Mouse (Mus musculus): ENCODE data around the gene Cand2.

Cand2 gene

GRCm38 (mm10) chr6:115774501-115774921, at the start of gene Cand2:
Gene Cand2 (plus strand): TSS chr6:115774538.
- DNase-seq, result peak; percentile 33 to 52

GRCm38 (mm10) chr6:115727108-115727507, 47.2 kb upstream of the Cand2 start:
- peak; percentile 35 to 57 for DNase-seq

- no peak for DNase-seq
Measured at GRCm38 (mm10) chr6:115727570-115727969, 46.8 kb upstream of the Cand2 start.

GRCm38 (mm10) chr6:115730560-115731342, 43.6 kb upstream of the Cand2 start:
- no peak for DNase-seq

GRCm38 (mm10) chr6:115732341-115732928, 41.9 kb upstream of the Cand2 start:
- DNase-seq, result no peak

- peak in 1 of 2 experiments; percentile 7 for DNase-seq
Measured at GRCm38 (mm10) chr6:115734909-115735308, 39.4 kb upstream of the Cand2 start.

- no peak for DNase-seq
Measured at GRCm38 (mm10) chr6:115739056-115739455, 35.3 kb upstream of the Cand2 start.

- DNase-seq, result no peak
Measured at GRCm38 (mm10) chr6:115743569-115743968, 30.8 kb upstream of the Cand2 start.

- DNase-seq, result no peak
Measured at GRCm38 (mm10) chr6:115746326-115746725, 28.0 kb upstream of the Cand2 start.

- no peak for DNase-seq
Measured at GRCm38 (mm10) chr6:115755536-115755935, 18.8 kb upstream of the Cand2 start.

GRCm38 (mm10) chr6:115758981-115759435, 15.3 kb upstream of the Cand2 start:
- DNase-seq, result no peak

- DNase-seq, result no peak
Measured at GRCm38 (mm10) chr6:115759461-115759860, 14.9 kb upstream of the Cand2 start.

GRCm38 (mm10) chr6:115760137-115760536, 14.2 kb upstream of the Cand2 start:
- DNase-seq, result no peak

- DNase-seq, result no peak
Measured at GRCm38 (mm10) chr6:115760982-115761381, 13.4 kb upstream of the Cand2 start.

- DNase-seq, result no peak
Measured at GRCm38 (mm10) chr6:115761995-115762756, 12.2 kb upstream of the Cand2 start, which contains the start of gene Tmem40. Gene Tmem40 (minus strand): TSS chr6:115762410.

- no peak for DNase-seq
Measured at GRCm38 (mm10) chr6:115764179-115764578, 10.2 kb upstream of the Cand2 start.

- no peak for DNase-seq
Measured at GRCm38 (mm10) chr6:115767357-115767756, 7.0 kb upstream of the Cand2 start.

- no peak for DNase-seq
Measured at GRCm38 (mm10) chr6:115768207-115768606, 6.1 kb upstream of the Cand2 start.

GRCm38 (mm10) chr6:115770059-115770670, 4.2 kb upstream of the Cand2 start:
- DNase-seq, result no peak

GRCm38 (mm10) chr6:115770852-115771251, 3.5 kb upstream of the Cand2 start:
- DNase-seq, result no peak

GRCm38 (mm10) chr6:115772201-115772600, 2.1 kb upstream of the Cand2 start:
- no peak for DNase-seq

GRCm38 (mm10) chr6:115772604-115773003, 1.7 kb upstream of the Cand2 start:
- DNase-seq, result no peak

- peak; percentile 15 to 35 for DNase-seq
Measured at GRCm38 (mm10) chr6:115773966-115774413, 348 bp upstream of the Cand2 start.
